Mouse (Mus musculus) forebrain, embryonic 12.5 days (tissue): Measurements from ENCODE around the gene Irs2. TPM values are rescaled to one million over a fixed set of nuclear protein-coding genes. Genes with fewer than 3 reads are reported as not detected.

Source experiments
- ATAC-seq: fragments of 200-750 bp; cut with Nextera tagmentation; 2 replicates; pipeline ENCODE4 v1.8.0; 2017; ENCODE audit warnings: moderate TSS enrichment; ENCODE audit not compliant: low FRiP score
- H3K27ac ChIP-seq: fragments of 300-500 bp; sonication (generic); 2 replicates; pipeline ENCODE4 v1.5.1; 2016; ENCODE audit warnings: mild to moderate bottlenecking
- H3K27me3 ChIP-seq: fragments of 300-500 bp; sonication (generic); 2 replicates; pipeline ENCODE4 v1.6.1; 2016; ENCODE audit warnings: mild to moderate bottlenecking
- H3K36me3 ChIP-seq: fragments of 300-500 bp; sonication (generic); replicated peaks from 2 replicates; pipeline ENCODE4 v1.6.1; 2016; ENCODE audit warnings: mild to moderate bottlenecking
- H3K4me1 ChIP-seq: fragments of 300-500 bp; sonication (generic); 2 replicates; pipeline ENCODE4 v1.6.1; 2016
- H3K4me2 ChIP-seq: fragments of 300-500 bp; sonication (generic); 2 replicates; pipeline ENCODE4 v1.6.1; 2016; ENCODE audit warnings: mild to moderate bottlenecking, moderate library complexity
- H3K4me3 ChIP-seq: fragments of 300-500 bp; sonication (generic); replicated peaks from 2 replicates; pipeline ENCODE4 v1.5.1; 2016; ENCODE audit warnings: mild to moderate bottlenecking
- H3K9ac ChIP-seq: fragments of 300-500 bp; sonication (generic); 2 replicates; pipeline ENCODE4 v1.6.1; 2016; ENCODE audit warnings: mild to moderate bottlenecking
- H3K9me3 ChIP-seq: fragments of 300-500 bp; sonication (generic); 2 replicates; pipeline ENCODE4 v1.6.1; 2016
- WGBS: fragments of 180-500 bp; shearing (Covaris S2); methylation state at CpG from one replicate; pipeline ENCODE4 v1.1.7; 2016; 5-methylcytosine and 5-hydroxymethylcytosine counted together
- polyA plus RNA-seq: library from polyadenylated mRNA; unstranded; fragments of >200 nt; fragmentation: Nextera tagmentation; extraction: Ambion mirVana; gene quantifications from 2 replicates; pipeline ENCODE4 v1.2.1, GENCODE M21; 2016

Gene Irs2
- polyA plus RNA-seq, 1 experiment from 2014 or later = 6.5 TPM

- Histone ChIP-seq H3K36me3 (no peaks in the 10 kb centered on the region), H3K4me3 (no peak overlapping the region), H3K4me1 (peaks cover 54% of the 10 kb centered on the region), H3K27ac (no peak overlapping the region), H3K9me3 (no peaks in the 10 kb centered on the region), H3K27me3 (peaks cover 19% of the 10 kb centered on the region; the same call in 1 of the 2 replicates), H3K9ac (no peak overlapping the region), H3K4me2 (no peak overlapping the region)
- WGBS = 66% methylated on average over 10 of the region's 10 CpGs
- no peak for ATAC-seq
These were observed 43.7 kb downstream of the Irs2 start for GRCm38 (mm10) chr8:10964511-10965099.

- Histone ChIP-seq H3K4me1 (peaks cover 73% of the 10 kb centered on the region), H3K27me3 (peaks cover 27% of the 10 kb centered on the region), H3K9ac (no peak overlapping the region), H3K9me3 (no peaks in the 10 kb centered on the region), H3K36me3 (no peaks in the 10 kb centered on the region), H3K27ac (no peak overlapping the region), H3K4me2 (no peak overlapping the region), H3K4me3 (no peak overlapping the region)
- no peak for ATAC-seq
- WGBS = 18% methylated on average over 8 of the region's 8 CpGs
These were observed 46.3 kb downstream of the Irs2 start for GRCm38 (mm10) chr8:10961989-10962388.

- peak; percentile 70 for ATAC-seq
- Histone ChIP-seq H3K4me2 (peak overlapping the region; percentile 48), H3K9ac (peak overlapping the region; percentile 36), H3K27me3 (peaks cover 28% of the 10 kb centered on the region), H3K27ac (peak overlapping the region; percentile 56), H3K4me1 (peaks cover 65% of the 10 kb centered on the region), H3K36me3 (no peaks in the 10 kb centered on the region), H3K4me3 (peak overlapping the region; percentile 6), H3K9me3 (no peaks in the 10 kb centered on the region)
- whole genome bisulfite sequencing = 2% methylated on average over 15 of the region's 15 CpGs
These were observed 47.9 kb downstream of the Irs2 start for GRCm38 (mm10) chr8:10960277-10960819.

- H3K27ac ChIP-seq = 0 out of 2 replicates have a peak overlapping the region, but pooled peaks have one; percentile 25
- H3K36me3 ChIP-seq = no peaks in the 10 kb centered on the region
- 17% methylated on average over 9 of the region's 9 CpGs for WGBS
- H3K27me3 ChIP-seq = peaks cover 35% of the 10 kb centered on the region
- ATAC-seq = no peak
- H3K9ac ChIP-seq = no peak overlapping the region
- H3K4me2 ChIP-seq = no peak overlapping the region
- no peaks in the 10 kb centered on the region for H3K9me3 ChIP-seq
- peaks cover 71% of the 10 kb centered on the region for H3K4me1 ChIP-seq
- no peak overlapping the region for H3K4me3 ChIP-seq
These were observed 50.8 kb downstream of the Irs2 start for GRCm38 (mm10) chr8:10957292-10957955.

DNA sequence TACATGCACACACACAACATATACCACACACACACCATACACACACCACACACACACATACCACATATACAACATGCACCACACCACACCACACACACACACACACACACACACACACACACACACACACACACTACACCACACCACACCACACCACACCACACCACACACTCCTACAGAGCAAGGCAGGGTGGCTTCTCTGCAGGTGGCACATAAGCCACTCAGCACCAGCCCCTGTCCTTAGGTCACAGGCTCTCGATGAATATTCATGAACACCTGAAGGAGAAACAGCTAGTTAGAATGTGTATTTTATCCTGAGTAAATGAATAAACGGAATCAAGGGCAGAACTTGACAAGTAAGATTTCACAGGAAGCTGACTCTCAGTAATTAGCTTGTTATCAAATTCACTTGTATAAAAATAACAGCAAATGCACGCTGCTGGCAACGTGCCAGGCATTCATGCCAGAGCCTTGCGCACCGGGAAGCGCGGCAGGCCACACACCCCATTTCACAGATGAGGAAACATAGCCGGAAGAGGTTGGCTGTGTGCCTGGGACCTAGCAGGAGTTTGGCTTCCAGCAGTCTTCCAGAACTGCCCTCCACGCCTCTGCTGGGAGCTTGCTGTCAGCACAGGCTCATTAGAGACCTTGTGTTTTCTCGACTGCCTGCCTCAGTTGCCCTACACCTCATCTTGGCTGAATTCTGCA lies 54.8 kb downstream of the Irs2 start:
- peak; percentile 89 for ATAC-seq
- H3K27ac ChIP-seq = peak overlapping the region; percentile 11; the same call in 1 of the 2 replicates
- H3K4me1 ChIP-seq = peaks cover 45% of the 10 kb centered on the region
- H3K27me3 ChIP-seq = peaks cover 52% of the 10 kb centered on the region
- H3K4me2 ChIP-seq = no peak overlapping the region
- no peaks in the 10 kb centered on the region for H3K36me3 ChIP-seq
- WGBS = 18% methylated on average over 11 of the region's 11 CpGs
- no peak overlapping the region for H3K4me3 ChIP-seq
- H3K9me3 ChIP-seq = no peaks in the 10 kb centered on the region
- no peak overlapping the region for H3K9ac ChIP-seq

DNA sequence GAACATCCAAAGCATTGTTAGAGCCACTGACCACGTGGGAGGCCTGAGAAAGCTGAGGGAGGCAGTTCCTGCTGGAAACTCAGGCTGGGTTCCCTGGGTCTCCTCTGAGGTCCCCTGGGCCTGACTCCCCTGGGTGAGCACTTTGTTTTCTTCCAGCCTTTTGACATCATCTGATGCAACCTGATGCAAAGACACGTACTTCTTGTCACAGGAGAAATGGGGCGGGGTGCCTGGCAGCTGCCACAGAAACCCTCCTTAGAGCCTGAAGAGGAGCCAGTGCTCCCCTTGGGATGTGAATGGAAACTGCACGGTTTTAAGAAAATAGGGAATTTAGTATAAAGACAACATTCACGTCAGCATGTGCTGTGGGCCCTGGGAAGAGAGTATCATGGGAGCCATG lies 55.6 kb downstream of the Irs2 start:
- no peak overlapping the region for H3K4me3 ChIP-seq
- no peak overlapping the region for H3K9ac ChIP-seq
- WGBS = 35% methylated on average over 5 of the region's 5 CpGs
- no peak overlapping the region for H3K4me2 ChIP-seq
- peaks cover 45% of the 10 kb centered on the region for H3K4me1 ChIP-seq
- ATAC-seq = no peak
- H3K27ac ChIP-seq = peak overlapping the region; percentile 14; the same call in 1 of the 2 replicates
- peaks cover 53% of the 10 kb centered on the region for H3K27me3 ChIP-seq
- H3K36me3 ChIP-seq = no peaks in the 10 kb centered on the region
- H3K9me3 ChIP-seq = no peaks in the 10 kb centered on the region

DNA sequence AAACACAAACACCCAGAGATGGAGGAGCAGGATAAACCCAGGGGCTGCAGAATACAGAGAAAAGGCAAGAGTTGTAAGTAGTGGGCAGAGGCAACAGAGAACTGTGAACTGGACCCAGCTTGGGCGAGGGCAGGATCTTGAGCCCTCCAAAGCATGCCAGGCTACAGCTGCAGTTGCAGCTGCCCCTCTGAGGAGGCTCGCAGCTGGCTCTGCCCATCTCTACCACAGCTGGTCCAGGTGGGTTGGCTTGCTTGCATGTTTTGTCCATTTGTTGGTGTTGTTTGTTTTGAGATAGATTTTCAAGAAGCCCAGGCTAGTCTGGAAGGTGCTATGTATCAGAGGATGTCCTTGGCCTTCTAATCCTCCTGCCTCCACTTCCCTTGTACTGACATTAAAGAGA lies 56.0 kb downstream of the Irs2 start:
- no peaks in the 10 kb centered on the region for H3K36me3 ChIP-seq
- 83% methylated on average over 2 of the region's 2 CpGs for WGBS
- no peak overlapping the region for H3K9ac ChIP-seq
- H3K27me3 ChIP-seq = peaks cover 58% of the 10 kb centered on the region
- peak overlapping the region; percentile 14; the same call in 1 of the 2 replicates for H3K27ac ChIP-seq
- H3K4me1 ChIP-seq = peaks cover 41% of the 10 kb centered on the region
- H3K4me3 ChIP-seq = no peak overlapping the region
- no peak for ATAC-seq
- no peaks in the 10 kb centered on the region for H3K9me3 ChIP-seq
- no peak overlapping the region for H3K4me2 ChIP-seq

GRCm38 (mm10) chr8:10951567-10951966 lies 56.7 kb downstream of the Irs2 start:
- no peak overlapping the region for H3K4me3 ChIP-seq
- no peak overlapping the region for H3K4me2 ChIP-seq
- H3K4me1 ChIP-seq = peaks cover 40% of the 10 kb centered on the region
- no peak for ATAC-seq
- H3K27ac ChIP-seq = no peak overlapping the region
- no peaks in the 10 kb centered on the region for H3K36me3 ChIP-seq
- H3K9ac ChIP-seq = no peak overlapping the region
- WGBS = 53% methylated on average over 4 of the region's 4 CpGs
- H3K27me3 ChIP-seq = peaks cover 53% of the 10 kb centered on the region
- H3K9me3 ChIP-seq = no peaks in the 10 kb centered on the region

DNA sequence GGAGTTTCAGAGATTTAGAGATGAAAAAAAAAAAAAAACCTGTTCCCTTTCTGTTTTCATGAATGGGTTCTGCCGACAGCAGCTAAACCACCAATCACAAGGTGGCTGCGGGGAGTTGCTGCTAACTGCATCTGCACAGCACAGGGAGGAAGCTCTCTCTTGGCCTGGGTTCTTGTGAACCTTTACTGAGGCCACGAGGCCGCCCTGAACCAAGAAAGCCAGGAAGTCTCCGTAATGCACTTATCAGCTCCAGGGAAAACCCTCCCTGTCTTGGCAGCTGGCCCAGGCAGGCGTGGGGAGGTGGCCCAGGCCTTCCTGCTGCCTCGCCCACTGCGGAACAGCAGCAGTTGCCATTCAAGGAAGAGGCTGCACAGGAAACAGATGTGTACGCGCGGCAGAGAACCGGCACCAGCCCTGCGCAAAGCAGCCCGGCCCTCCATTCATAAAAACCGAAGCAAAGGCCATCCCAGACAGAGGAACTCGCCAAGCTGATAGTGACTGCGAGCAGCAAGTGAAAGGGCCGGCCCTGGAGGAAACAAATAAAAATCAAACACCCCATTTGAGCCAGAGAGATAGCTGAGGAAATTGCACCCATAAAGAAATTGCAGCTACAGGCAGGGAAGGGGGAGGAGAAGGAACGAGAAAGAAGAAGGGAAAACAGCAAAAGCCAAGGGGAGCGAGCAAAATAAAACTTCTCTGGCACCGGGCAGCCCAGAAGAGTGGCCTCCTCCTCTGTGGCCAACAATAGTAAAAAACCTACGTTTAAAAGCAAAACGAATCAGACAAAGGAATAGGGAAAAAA lies 62.1 kb downstream of the Irs2 start:
- peak overlapping the region; percentile 61 for H3K27ac ChIP-seq
- H3K9me3 ChIP-seq = no peaks in the 10 kb centered on the region
- H3K27me3 ChIP-seq = peaks cover 48% of the 10 kb centered on the region
- peak overlapping the region; percentile 45 for H3K4me2 ChIP-seq
- no peaks in the 10 kb centered on the region for H3K36me3 ChIP-seq
- ATAC-seq = peak; percentile 85
- H3K9ac ChIP-seq = peak overlapping the region; percentile 38; the same call in 1 of the 2 replicates
- WGBS = 8% methylated on average over 23 of the region's 23 CpGs
- H3K4me3 ChIP-seq = peak overlapping the region; percentile 16; the same call in 1 of the 2 replicates
- peaks cover 29% of the 10 kb centered on the region for H3K4me1 ChIP-seq

DNA sequence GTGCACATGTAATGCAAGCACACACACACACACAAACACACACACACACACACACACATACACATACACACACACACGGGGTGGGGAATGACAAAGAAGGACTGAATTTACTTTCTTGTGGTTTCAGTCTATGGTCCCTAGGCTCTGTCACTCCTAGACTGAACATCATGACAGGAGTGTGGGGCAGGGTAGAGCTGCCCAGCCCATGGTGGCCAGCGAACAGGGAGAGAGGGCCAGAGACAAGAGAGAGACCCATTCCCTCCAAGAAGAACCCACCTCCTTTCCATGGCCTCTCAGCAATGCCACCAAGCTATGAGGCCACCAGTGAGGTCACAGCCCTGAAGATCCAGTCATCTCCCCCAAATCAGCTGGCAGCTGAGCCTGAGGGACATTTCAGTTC lies 62.8 kb downstream of the Irs2 start:
- peaks cover 43% of the 10 kb centered on the region for H3K27me3 ChIP-seq
- no peak overlapping the region for H3K9ac ChIP-seq
- WGBS = 84% methylated on average over 2 of the region's 2 CpGs
- H3K4me1 ChIP-seq = peaks cover 29% of the 10 kb centered on the region
- no peak overlapping the region for H3K4me3 ChIP-seq
- no peaks in the 10 kb centered on the region for H3K36me3 ChIP-seq
- H3K27ac ChIP-seq = peak overlapping the region; percentile 61; the same call in 1 of the 2 replicates
- ATAC-seq = no peak
- H3K4me2 ChIP-seq = no peak overlapping the region
- H3K9me3 ChIP-seq = no peaks in the 10 kb centered on the region

GRCm38 (mm10) chr8:10943314-10944060 lies 64.8 kb downstream of the Irs2 start:
- Histone ChIP-seq H3K4me3 (no peak overlapping the region), H3K36me3 (no peaks in the 10 kb centered on the region), H3K9me3 (no peaks in the 10 kb centered on the region), H3K4me1 (peaks cover 27% of the 10 kb centered on the region), H3K27me3 (peaks cover 42% of the 10 kb centered on the region), H3K27ac (no peak overlapping the region), H3K9ac (no peak overlapping the region), H3K4me2 (no peak overlapping the region)
- 83% methylated on average over 9 of the region's 9 CpGs for WGBS
- no peak for ATAC-seq
